Mouse (Mus musculus) liver, embryonic 14.5 days (tissue): ENCODE measurements around the gene Loxl3. TPM values are rescaled to one million over a fixed set of nuclear protein-coding genes. Genes with fewer than 3 reads are reported as not detected.

Source experiments
- ATAC-seq: fragments of 200-750 bp; cut with Nextera tagmentation; 2 replicates; pipeline ENCODE4 v1.8.0; 2017; ENCODE audit warnings: moderate number of reproducible peaks, mild to moderate bottlenecking, moderate library complexity; ENCODE audit not compliant: insufficient read depth
- DNase-seq, 3 experiments: peaks; one replicate each; pipeline ENCODE4 v3.0.0-alpha.2; 2012 to 2013; ENCODE audit warnings: low read depth in 3 of 3, low spot score in 3 of 3
- H3K27ac ChIP-seq: fragments of 300-500 bp; sonication (generic); 2 replicates; pipeline ENCODE4 v1.5.1; 2014; ENCODE audit warnings: moderate library complexity, mild to moderate bottlenecking, control low read depth, inconsistent platforms
- H3K27me3 ChIP-seq: fragments of 300-500 bp; sonication (generic); 2 replicates; pipeline ENCODE4 v1.6.1; 2014; ENCODE audit warnings: mild to moderate bottlenecking, low read length, moderate library complexity; ENCODE audit not compliant: control insufficient read depth, insufficient read depth
- H3K36me3 ChIP-seq: fragments of 300-500 bp; sonication (generic); replicated peaks from 2 replicates; pipeline ENCODE4 v1.6.1; 2014; ENCODE audit warnings: low read depth; ENCODE audit not compliant: control insufficient read depth, insufficient read depth
- H3K4me1 ChIP-seq, 2 experiments: fragments of 200-500 bp in 1 of 2; fragments of 300-500 bp in 1 of 2; sonication (generic) in 1 of 2; replicated peaks; 2 replicates each; pipeline ENCODE4 v1.6.1; 2012 to 2014; ENCODE audit warnings: antibody characterized with exemption in 1 of 2, inconsistent platforms in 1 of 2, low read length in 1 of 2; ENCODE audit not compliant: control insufficient read depth in 2 of 2, insufficient read depth in 2 of 2
- H3K4me2 ChIP-seq: fragments of 300-500 bp; sonication (generic); 2 replicates; pipeline ENCODE4 v1.6.1; 2014; ENCODE audit warnings: low read depth, mild to moderate bottlenecking, control low read depth, moderate library complexity
- H3K4me3 ChIP-seq, 2 experiments: fragments of 200-500 bp in 1 of 2; fragments of 300-500 bp in 1 of 2; sonication (generic) in 1 of 2; 2 replicates each; pipeline ENCODE4 v1.5.1; 2012 to 2014; ENCODE audit warnings: low read depth in 2 of 2, low read length in 2 of 2, mild to moderate bottlenecking in 2 of 2, control low read depth in 1 of 2, inconsistent platforms in 1 of 2, moderate library complexity in 1 of 2; ENCODE audit not compliant: insufficient read depth in 1 of 2
- H3K9ac ChIP-seq: fragments of 300-500 bp; sonication (generic); replicated peaks from 2 replicates; pipeline ENCODE4 v1.6.1; 2014; ENCODE audit warnings: mild to moderate bottlenecking, control low read depth, moderate library complexity
- H3K9me3 ChIP-seq: fragments of 300-500 bp; sonication (generic); 2 replicates; pipeline ENCODE4 v1.6.1; 2016; ENCODE audit warnings: low read length, mixed read lengths; ENCODE audit not compliant: control insufficient read depth
- CTCF ChIP-seq: IDR thresholded peaks from 2 replicates; pipeline ENCODE4 v1.5.1; 2016; ENCODE audit warnings: antibody characterized with exemption, low read depth, control low read depth
- EP300 ChIP-seq: IDR thresholded peaks from 2 replicates; pipeline ENCODE4 v1.6.1; 2016; ENCODE audit warnings: antibody characterized with exemption, low read depth
- WGBS: fragments of 180-500 bp; shearing (Covaris S2); extraction: QIAGEN DNeasy Blood & Tissue Kit; methylation state at CpG from one replicate; pipeline ENCODE4 v1.1.7; 2014; ENCODE audit not compliant: insufficient replicate concordance; 5-methylcytosine and 5-hydroxymethylcytosine counted together
- polyA plus RNA-seq, 2 experiments: library from polyadenylated mRNA; depleted of rRNA in 1 of 2; stranded (reverse) in 1 of 2; unstranded in 1 of 2; fragments of >200 nt; fragmentation: Nextera tagmentation in 1 of 2; extraction: Ambion mirVana in 1 of 2; gene quantifications; 2 replicates each; pipeline versions ENCODE4 v1.2.1 to v1.2.3; 2012 to 2014

The Loxl3 gene
- polyA plus RNA-seq, 2 experiments, result 1.1 to 1.6 TPM

DNA sequence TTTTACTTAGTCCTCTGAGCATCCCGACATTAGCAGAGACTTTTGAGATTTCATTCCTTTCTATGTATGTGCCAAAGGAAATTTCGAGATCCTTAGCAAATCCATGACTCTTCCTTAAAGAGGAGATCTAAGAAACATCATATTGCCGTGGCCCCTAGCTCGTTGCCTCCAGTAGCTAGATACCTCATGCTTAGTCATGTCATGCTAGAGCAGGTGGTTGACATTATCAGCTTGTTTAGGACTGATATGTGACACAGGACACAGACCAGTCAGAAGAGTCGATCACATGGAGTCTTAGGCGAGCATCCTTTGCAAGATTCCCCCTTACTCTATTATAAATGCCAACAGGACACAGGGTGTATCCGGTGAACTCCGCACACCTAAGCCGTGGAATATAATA, 11.0 kb upstream of the Loxl3 start:
- peak in 2 of 3 experiments; percentile 52 to 56 for DNase-seq
- peak; percentile 82 for ATAC-seq
- Histone ChIP-seq H3K36me3 (no peaks in the 10 kb centered on the region), H3K4me1 (peaks cover 57 to 70% of the 10 kb centered on the region in 2 experiments), H3K9ac (peak overlapping the region; percentile 59), H3K9me3 (no peaks in the 10 kb centered on the region), H3K4me3 (no peak overlapping the region), H3K27ac (peak overlapping the region; percentile 84), H3K27me3 (no peaks in the 10 kb centered on the region), H3K4me2 (peak overlapping the region; percentile 54)
- 53% methylated on average over 9 of the region's 9 CpGs for WGBS
- TF ChIP-seq CTCF (no peak), EP300 (peak; percentile 69)

GRCm38 (mm10) chr6:83023786-83024185, 10.2 kb upstream of the Loxl3 start:
- no peak for ATAC-seq
- Histone ChIP-seq H3K4me1 (peaks cover 57 to 66% of the 10 kb centered on the region in 2 experiments), H3K36me3 (no peaks in the 10 kb centered on the region), H3K4me2 (no peak overlapping the region), H3K27me3 (no peaks in the 10 kb centered on the region), H3K4me3 (no peak overlapping the region), H3K27ac (peak overlapping the region; percentile 84), H3K9me3 (no peaks in the 10 kb centered on the region), H3K9ac (no peak overlapping the region)
- TF ChIP-seq EP300 (no peak), CTCF (no peak)
- WGBS, result 87% methylated on average over 2 of the region's 2 CpGs
- no peak for DNase-seq

GRCm38 (mm10) chr6:83024421-83024820, 9.6 kb upstream of the Loxl3 start:
- DNase-seq (no peak), ATAC-seq (no peak)
- Histone ChIP-seq H3K9me3 (no peaks in the 10 kb centered on the region), H3K4me3 (no peak overlapping the region), H3K4me1 (peaks cover 52 to 62% of the 10 kb centered on the region in 2 experiments), H3K36me3 (no peaks in the 10 kb centered on the region), H3K4me2 (no peak overlapping the region), H3K27ac (peak overlapping the region; percentile 84), H3K9ac (no peak overlapping the region; the same call in 1 of the 2 replicates), H3K27me3 (no peaks in the 10 kb centered on the region)
- TF ChIP-seq EP300, result no peak
- TF ChIP-seq CTCF, result no peak
- WGBS, result 42% methylated on average over 4 of the region's 4 CpGs

DNA sequence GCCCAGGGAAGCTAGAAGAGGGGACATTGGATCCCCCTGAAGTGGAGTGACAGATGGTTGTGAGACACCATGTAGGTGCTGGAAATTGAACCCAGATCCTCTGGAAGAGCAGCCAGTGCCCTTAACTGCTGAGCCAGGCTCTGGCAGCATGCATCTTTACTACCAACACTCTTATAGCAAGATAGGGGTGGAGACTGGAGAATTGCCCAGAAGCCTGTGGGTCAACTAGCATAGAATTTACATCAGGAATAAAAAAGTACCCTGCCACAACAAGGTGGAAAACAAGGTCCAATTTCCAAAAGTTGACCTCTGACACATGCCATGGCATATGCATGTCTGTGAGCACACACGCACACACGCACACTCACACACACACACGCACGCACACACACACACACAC, 8.8 kb upstream of the Loxl3 start:
- H3K4me1 ChIP-seq, result peaks cover 44 to 54% of the 10 kb centered on the region in 2 experiments
- 98% methylated on average over 4 of the region's 4 CpGs for WGBS
- ATAC-seq, result no peak

GRCm38 (mm10) chr6:83027293-83027692, 6.7 kb upstream of the Loxl3 start:
- WGBS, result 68% methylated on average over 8 of the region's 8 CpGs
- H3K27ac ChIP-seq, result no peak overlapping the region
- H3K9me3 ChIP-seq, result no peaks in the 10 kb centered on the region
- H3K4me2 ChIP-seq, result no peak overlapping the region
- peaks cover 17% of the 10 kb centered on the region for H3K36me3 ChIP-seq
- peaks cover 29 to 40% of the 10 kb centered on the region in 2 experiments for H3K4me1 ChIP-seq
- no peak overlapping the region for H3K9ac ChIP-seq
- DNase-seq, result no peak
- H3K4me3 ChIP-seq, result no peak overlapping the region
- TF ChIP-seq EP300 (no peak), CTCF (no peak)
- no peaks in the 10 kb centered on the region for H3K27me3 ChIP-seq
- ATAC-seq, result no peak

More for the DNA sequence above, 8.8 kb upstream of the Loxl3 start:
- no peaks in the 10 kb centered on the region for H3K27me3 ChIP-seq
- no peak overlapping the region for H3K9ac ChIP-seq
- no peaks in the 10 kb centered on the region for H3K36me3 ChIP-seq
- peak overlapping the region; percentile 84 for H3K27ac ChIP-seq
- no peak overlapping the region for H3K4me3 ChIP-seq
- H3K9me3 ChIP-seq, result no peaks in the 10 kb centered on the region
- DNase-seq, result no peak
- H3K4me2 ChIP-seq, result no peak overlapping the region
- TF ChIP-seq EP300, result no peak
- TF ChIP-seq CTCF, result no peak
